Mouse (Mus musculus) adrenal gland, adult 8-10 months (tissue): ENCODE data around the gene Vmn2r21. TPM values are rescaled to one million over a fixed set of nuclear protein-coding genes. Genes with fewer than 3 reads are reported as not detected.
"Not testable (repeated sequence)": the region's sequence is repeated elsewhere in the genome, so short reads cannot be mapped to it uniquely, and the experiment has no call there.

Experiments
- DNase-seq: peaks from one replicate; pipeline ENCODE4 v3.0.0; 2022
- total RNA-seq, 4 experiments: library from RNA; stranded (reverse); gene quantifications; 2 replicates each; pipeline ENCODE4 v1.2.4; 2022

Vmn2r21 gene
- total RNA-seq = not detected

GRCm38 (mm10) chr6:123533306-123533705, at the start of gene Vmn2r21:
TSS of gene Vmn2r21 (minus strand) at chr6:123533406.
- not testable (repeated sequence) for DNase-seq

- not testable (repeated sequence) for DNase-seq
These were observed 41.5 kb upstream of the Vmn2r21 start for GRCm38 (mm10) chr6:123574698-123575097.

- DNase-seq = not testable (repeated sequence)
These were observed 6.5 kb upstream of the Vmn2r21 start for GRCm38 (mm10) chr6:123539755-123540154.

GRCm38 (mm10) chr6:123522263-123523011, 10.8 kb downstream of the Vmn2r21 start:
- DNase-seq = not testable (repeated sequence)

- not testable (repeated sequence) for DNase-seq
These were observed 60.2 kb downstream of the Vmn2r21 start for GRCm38 (mm10) chr6:123473045-123473444.

- DNase-seq = not testable (repeated sequence)
These were observed 60.7 kb downstream of the Vmn2r21 start for GRCm38 (mm10) chr6:123472458-123472987.

- DNase-seq = not testable (repeated sequence)
These were observed 64.6 kb downstream of the Vmn2r21 start for GRCm38 (mm10) chr6:123468651-123469050.

Other genes with a start within 250 kb of the Vmn2r21 start
- under 1 TPM in 3 of 4 experiments, not detected in 1; 0.13 to 0.29 (median 0.21) TPM for gene Clec4e, start 243.5 kb downstream of the Vmn2r21 start, total RNA-seq
- gene Vmn2r19, start 225.1 kb downstream of the Vmn2r21 start, total RNA-seq = not detected
- not detected for gene Vmn2r20, start 115.3 kb downstream of the Vmn2r21 start, total RNA-seq
- gene Vmn2r22, start 117.3 kb upstream of the Vmn2r21 start, total RNA-seq = not detected
- not detected for gene Vmn2r23, start 169.3 kb upstream of the Vmn2r21 start, total RNA-seq
- under 1 TPM in 3 of 4 experiments, not detected in 1; 0.03 TPM for gene Vmn2r24, start 245.5 kb upstream of the Vmn2r21 start, total RNA-seq